Mouse (Mus musculus) intestine, embryonic 14.5 days (tissue): ENCODE measurements around the gene Fbxl3. TPM values are rescaled to one million over a fixed set of nuclear protein-coding genes. Genes with fewer than 3 reads are reported as not detected.
A peak's percentile ranks its signal among the peaks of the same experiment; 100 is the strongest.

Source experiments
- ATAC-seq: fragments of 200-750 bp; cut with Nextera tagmentation; replicated peaks from 2 replicates; pipeline ENCODE4 v1.8.0; 2017; ENCODE audit warnings: low read depth, moderate number of reproducible peaks, moderate TSS enrichment, moderate library complexity; ENCODE audit not compliant: low FRiP score, low TSS enrichment
- DNase-seq: peaks from one replicate; pipeline ENCODE4 v3.0.0-alpha.2; 2018; ENCODE audit warnings: low spot score
- H3K27ac ChIP-seq: fragments of 300-500 bp; sonication (generic); 2 replicates; pipeline ENCODE4 v1.5.1; 2014; ENCODE audit warnings: low read depth, mild to moderate bottlenecking, control low read depth
- H3K27me3 ChIP-seq: fragments of 300-500 bp; sonication (generic); replicated peaks from 2 replicates; pipeline ENCODE4 v1.6.1; 2014; ENCODE audit warnings: low read length, control low read depth; ENCODE audit not compliant: control insufficient read depth, insufficient read depth
- H3K36me3 ChIP-seq: fragments of 300-500 bp; sonication (generic); 2 replicates; pipeline ENCODE4 v1.6.1; 2014; ENCODE audit warnings: low read length, control low read depth; ENCODE audit not compliant: control insufficient read depth, insufficient read depth
- H3K4me1 ChIP-seq: fragments of 300-500 bp; sonication (generic); replicated peaks from 2 replicates; pipeline ENCODE4 v1.6.1; 2014; ENCODE audit warnings: low read length, control low read depth, mixed read lengths; ENCODE audit not compliant: control insufficient read depth, insufficient read depth
- H3K4me2 ChIP-seq: fragments of 300-500 bp; sonication (generic); 2 replicates; pipeline ENCODE4 v1.6.1; 2014; ENCODE audit warnings: low read length
- H3K4me3 ChIP-seq: fragments of 300-500 bp; sonication (generic); 2 replicates; pipeline ENCODE4 v1.5.1; 2014; ENCODE audit warnings: low read depth, low read length, control low read depth, mixed read lengths
- H3K9ac ChIP-seq: fragments of 300-500 bp; sonication (generic); 2 replicates; pipeline ENCODE4 v1.6.1; 2014; ENCODE audit warnings: mild to moderate bottlenecking, low read length
- H3K9me3 ChIP-seq: fragments of 300-500 bp; sonication (generic); 2 replicates; pipeline ENCODE4 v1.6.1; 2016; ENCODE audit warnings: low read length, control low read depth; ENCODE audit not compliant: control insufficient read depth
- WGBS: fragments of 180-500 bp; shearing (Covaris S2); extraction: QIAGEN DNeasy Blood & Tissue Kit; methylation state at CpG from one replicate; pipeline ENCODE4 v1.1.7; 2014; 5-methylcytosine and 5-hydroxymethylcytosine counted together
- polyA plus RNA-seq: library from polyadenylated mRNA; unstranded; fragments of >200 nt; fragmentation: Nextera tagmentation; extraction: Ambion mirVana; gene quantifications from 2 replicates; pipeline ENCODE4 v1.2.1, GENCODE M21; 2014

The Fbxl3 gene
- polyA plus RNA-seq, 1 experiment from 2014 or later = 32.1 TPM

DNA sequence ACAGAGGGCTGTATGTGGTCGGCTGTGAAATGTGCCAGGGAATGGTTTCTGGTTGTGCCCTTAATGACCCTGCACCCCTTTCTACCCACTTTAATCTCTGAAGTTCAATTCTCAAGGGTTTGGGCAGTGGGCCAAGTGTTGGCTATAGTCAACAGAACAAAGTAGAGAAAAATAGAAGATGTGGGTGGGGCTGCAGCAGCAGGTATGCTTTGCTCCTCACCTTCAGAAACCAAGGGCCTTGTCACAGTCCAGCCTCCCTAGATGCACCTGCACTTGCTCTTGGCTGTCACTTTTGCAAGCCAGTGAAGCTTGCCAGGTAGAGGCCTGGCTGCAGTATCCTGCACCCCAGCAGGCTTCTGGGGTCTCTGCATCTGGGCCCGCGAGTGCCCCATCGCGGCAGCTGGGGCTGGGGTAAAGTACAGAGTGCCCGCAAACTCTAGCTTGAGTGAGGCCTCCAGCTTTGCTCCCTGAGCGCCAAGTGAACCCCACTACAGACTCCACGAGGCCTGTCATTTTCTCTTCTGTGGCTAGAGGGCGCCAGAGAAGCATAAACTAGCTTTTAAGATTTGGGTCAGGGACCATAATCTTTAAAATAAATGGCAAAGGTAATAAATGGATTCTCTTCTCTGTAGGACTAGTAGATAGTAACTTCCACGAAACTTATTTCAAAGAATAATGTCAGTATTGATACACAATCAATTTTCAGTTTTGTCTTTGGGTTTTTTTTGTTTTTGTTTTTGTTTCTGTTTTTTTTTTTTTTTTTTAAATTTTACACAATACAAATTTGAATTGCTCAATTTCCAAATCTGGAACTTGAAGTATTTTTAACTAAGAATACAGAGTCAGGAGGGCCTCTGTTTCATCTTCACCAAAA is 33.8 kb downstream of the Fbxl3 start:
- H3K4me2 ChIP-seq = no peak overlapping the region
- no peaks in the 10 kb centered on the region for H3K9me3 ChIP-seq
- H3K27me3 ChIP-seq = no peaks in the 10 kb centered on the region
- H3K36me3 ChIP-seq = no peaks in the 10 kb centered on the region
- 13% methylated on average over 10 of the region's 10 CpGs for WGBS
- H3K4me3 ChIP-seq = no peak overlapping the region
- ATAC-seq = no peak
- peak; percentile 87 for DNase-seq
- H3K27ac ChIP-seq = no peak overlapping the region
- no peaks in the 10 kb centered on the region for H3K4me1 ChIP-seq
- no peak overlapping the region for H3K9ac ChIP-seq

- no peaks in the 10 kb centered on the region for H3K36me3 ChIP-seq
- H3K9ac ChIP-seq = no peak overlapping the region
- H3K4me2 ChIP-seq = no peak overlapping the region
- ATAC-seq (no peak), DNase-seq (no peak)
- no peak overlapping the region for H3K27ac ChIP-seq
- WGBS = 83% methylated on average over 10 of the region's 10 CpGs
- H3K4me1 ChIP-seq = no peaks in the 10 kb centered on the region
- H3K27me3 ChIP-seq = no peaks in the 10 kb centered on the region
- H3K9me3 ChIP-seq = no peaks in the 10 kb centered on the region
- H3K4me3 ChIP-seq = no peak overlapping the region
Measured at GRCm38 (mm10) chr14:103059495-103059894, 39.9 kb downstream of the Fbxl3 start.

- 29% methylated on average over 1 of the region's 1 CpGs for WGBS
- Histone ChIP-seq H3K4me3 (no peak overlapping the region), H3K27ac (no peak overlapping the region), H3K9ac (no peak overlapping the region), H3K27me3 (no peaks in the 10 kb centered on the region), H3K4me2 (no peak overlapping the region), H3K9me3 (no peaks in the 10 kb centered on the region), H3K36me3 (no peaks in the 10 kb centered on the region), H3K4me1 (no peaks in the 10 kb centered on the region)
- ATAC-seq (no peak), DNase-seq (no peak)
Measured at GRCm38 (mm10) chr14:103058998-103059397, 40.4 kb downstream of the Fbxl3 start.

GRCm38 (mm10) chr14:103056601-103057000 is 42.8 kb downstream of the Fbxl3 start:
- Histone ChIP-seq H3K4me2 (no peak overlapping the region), H3K36me3 (no peaks in the 10 kb centered on the region)

DNA sequence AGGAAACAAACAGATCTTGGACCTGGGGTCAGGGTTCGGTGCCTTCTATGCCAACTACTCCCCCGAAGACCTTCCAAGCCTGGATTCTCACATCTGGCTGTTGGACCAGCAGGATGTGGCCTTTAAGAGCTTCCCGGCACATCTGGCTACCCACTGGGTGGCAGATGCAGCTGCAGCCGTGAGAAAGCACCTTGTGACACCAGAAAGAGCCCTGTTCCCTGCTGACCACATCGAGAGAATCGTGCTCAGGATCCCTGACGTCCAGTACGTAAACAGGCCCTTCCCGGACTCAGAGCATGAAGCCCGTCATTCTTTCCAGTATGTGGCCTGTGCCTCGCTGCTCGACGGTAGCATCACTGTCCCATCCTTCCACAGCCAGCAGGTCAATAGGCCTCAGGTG is 44.6 kb downstream of the Fbxl3 start:
- Histone ChIP-seq H3K9me3 (no peaks in the 10 kb centered on the region), H3K36me3 (no peaks in the 10 kb centered on the region), H3K27ac (no peak overlapping the region), H3K27me3 (no peaks in the 10 kb centered on the region), H3K9ac (no peak overlapping the region), H3K4me2 (no peak overlapping the region), H3K4me3 (no peak overlapping the region), H3K4me1 (no peaks in the 10 kb centered on the region)
- DNase-seq (no peak), ATAC-seq (no peak)
- WGBS = 78% methylated on average over 13 of the region's 13 CpGs

More at GRCm38 (mm10) chr14:103056601-103057000, 42.8 kb downstream of the Fbxl3 start:
- ATAC-seq (no peak), DNase-seq (no peak)
- Histone ChIP-seq H3K4me1 (no peaks in the 10 kb centered on the region), H3K9me3 (no peaks in the 10 kb centered on the region), H3K27me3 (no peaks in the 10 kb centered on the region), H3K4me3 (no peak overlapping the region), H3K9ac (no peak overlapping the region), H3K27ac (no peak overlapping the region)
- WGBS = 88% methylated on average over 7 of the region's 7 CpGs

DNA sequence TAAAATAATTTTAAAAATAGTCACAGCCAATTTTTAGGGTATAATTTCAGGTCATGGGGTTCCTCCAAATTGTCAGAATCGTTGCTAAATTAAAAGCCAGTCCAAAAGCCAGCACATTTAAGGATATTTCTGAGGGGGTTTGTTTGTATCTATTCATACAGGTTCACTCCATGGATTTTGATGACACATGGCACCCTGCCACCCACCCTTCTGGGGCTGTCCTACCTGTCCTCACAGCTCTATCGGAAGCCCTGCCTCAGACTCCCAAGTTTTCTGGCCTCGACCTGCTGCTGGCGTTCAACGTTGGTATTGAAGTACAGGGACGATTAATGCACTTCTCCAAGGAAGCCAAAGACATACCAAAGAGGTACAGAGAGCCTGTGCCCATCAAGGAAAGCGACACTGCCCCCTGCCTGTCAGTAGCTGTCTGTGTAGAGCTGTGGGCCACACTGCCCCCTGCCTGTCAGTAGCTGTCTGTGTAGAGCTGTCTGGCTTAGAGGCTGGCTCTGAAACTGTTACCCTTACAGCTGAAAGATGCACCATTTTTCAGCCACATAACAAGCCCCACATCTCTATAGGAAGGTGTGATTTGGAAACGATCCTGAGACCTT is 48.1 kb downstream of the Fbxl3 start:
- H3K4me2 ChIP-seq = no peak overlapping the region
- no peak overlapping the region for H3K4me3 ChIP-seq
- no peak overlapping the region for H3K27ac ChIP-seq
- peak; percentile 73 for DNase-seq
- H3K9ac ChIP-seq = no peak overlapping the region
- no peaks in the 10 kb centered on the region for H3K4me1 ChIP-seq
- no peaks in the 10 kb centered on the region for H3K36me3 ChIP-seq
- no peaks in the 10 kb centered on the region for H3K9me3 ChIP-seq
- H3K27me3 ChIP-seq = no peaks in the 10 kb centered on the region
- WGBS = 36% methylated on average over 8 of the region's 8 CpGs
- peak; percentile 75; the same call in 1 of the 2 replicates for ATAC-seq

- ATAC-seq = no peak
- WGBS = 80% methylated on average over 11 of the region's 11 CpGs
- Histone ChIP-seq H3K27ac (no peak overlapping the region), H3K4me2 (no peak overlapping the region), H3K27me3 (no peaks in the 10 kb centered on the region), H3K4me3 (no peak overlapping the region), H3K4me1 (no peaks in the 10 kb centered on the region), H3K36me3 (no peaks in the 10 kb centered on the region), H3K9me3 (no peaks in the 10 kb centered on the region), H3K9ac (no peak overlapping the region)
- no peak for DNase-seq
Measured at GRCm38 (mm10) chr14:103048292-103049086, 50.9 kb downstream of the Fbxl3 start.

- H3K4me2 ChIP-seq = no peak within 1 kb of the TSS
- no peaks in the 10 kb centered on the region for H3K4me1 ChIP-seq
- ATAC-seq = no peak
- WGBS = 80% methylated on average over 2 of the region's 2 CpGs
- H3K4me3 ChIP-seq = no peak within 1 kb of the TSS
- no peaks in the 10 kb centered on the region for H3K36me3 ChIP-seq
- no peak within 1 kb of the TSS for H3K27ac ChIP-seq
- no peaks in the 10 kb centered on the region for H3K27me3 ChIP-seq
- H3K9ac ChIP-seq = no peak within 1 kb of the TSS
- no peak for DNase-seq
- H3K9me3 ChIP-seq = no peaks in the 10 kb centered on the region
Measured at GRCm38 (mm10) chr14:103046677-103047076, 52.7 kb downstream of the Fbxl3 start, which contains the start of gene Acod1. Gene Acod1, plus strand, starts transcription at chr14:103046977.
